Mouse (Mus musculus): ENCODE measurements around the gene Fbxo17. TPM values are rescaled to one million over a fixed set of nuclear protein-coding genes. Genes with fewer than 3 reads are reported as not detected.

Fbxo17 gene
- total and polyA plus RNA-seq, 3 experiments = 0.25 to 0.26 TPM; not detected in 1

DNA sequence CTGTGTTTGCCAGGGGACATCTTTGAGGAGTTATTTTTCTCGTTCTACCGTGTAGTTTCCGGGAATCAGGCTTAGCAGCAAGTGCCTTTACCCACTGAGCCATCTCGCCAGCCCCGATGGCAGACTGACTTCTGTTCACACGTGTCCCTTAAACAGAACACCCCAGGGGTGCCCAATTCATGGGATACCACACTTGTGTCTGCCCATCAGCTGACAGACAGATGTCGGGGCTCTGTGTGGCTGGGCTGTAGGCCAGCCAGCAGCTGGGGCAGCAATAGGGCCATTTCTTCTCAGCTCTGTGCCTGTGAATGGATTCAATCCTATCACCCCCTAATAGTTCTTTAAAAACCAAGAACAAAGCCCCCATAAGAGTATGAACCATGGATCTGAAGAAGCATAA is 58.5 kb downstream of the Fbxo17 start:
- no peaks in the 10 kb centered on the region for H3K79me2 ChIP-seq (replicated peaks; ENCODE audit: control insufficient read depth, extremely low read depth, insufficient read depth, poor library complexity, severe bottlenecking)
- DNase-seq (ENCODE audit: extremely low read depth) = no peak
- no peaks in the 10 kb centered on the region for H3K27me3 ChIP-seq (replicated peaks)
- no peak overlapping the region for H3K4me3 ChIP-seq (replicated peaks in 1 of 3; ENCODE audit: low read depth in 2 of 3, low read length in 2 of 3, poor library complexity in 1 of 3)
- peaks cover 8 to 21% of the 10 kb centered on the region in 2 experiments for H3K4me1 ChIP-seq (ENCODE audit: control insufficient read depth in 1 of 2, insufficient read depth in 2 of 2)
- no peaks in the 10 kb centered on the region for H3K9me3 ChIP-seq (replicated peaks; ENCODE audit: low read length)
- H3K36me3 ChIP-seq (replicated peaks in 1 of 2; ENCODE audit: control insufficient read depth in 1 of 2, insufficient read depth in 1 of 2, low read length in 1 of 2) = peaks cover 40 to 85% of the 10 kb centered on the region in 2 experiments
- H3K27ac ChIP-seq (ENCODE audit: insufficient read depth, low read depth) = no peak overlapping the region
- dilution Hi-C loops (cut with MboI; ENCODE audit: extremely low pct_ligation_motif_present, extremely low pct_unique_long_range_greater_than_20kb, low sequenced_read_pairs) = no loop called here
- TF ChIP-seq MAFK (IDR thresholded peaks at IDR 0.05; ENCODE audit: insufficient replicate concordance, low read length) = no peak
- TF ChIP-seq UBTF (IDR thresholded peaks at IDR 0.05; ENCODE audit: low read depth, low read length) = no peak
- TF ChIP-seq MAX (IDR thresholded peaks at IDR 0.05; ENCODE audit: low read length) = no peak
- TF ChIP-seq PAX5 (IDR thresholded peaks at IDR 0.05; ENCODE audit: low read length) = no peak
- no peak for TF ChIP-seq SIN3A (IDR thresholded peaks at IDR 0.05; ENCODE audit: low read length)
- no peak for TF ChIP-seq ELF1 (IDR thresholded peaks at IDR 0.05; ENCODE audit: low read depth, low read length)
- TF ChIP-seq MYC (IDR thresholded peaks at IDR 0.05; ENCODE audit: low read depth, low read length) = no peak
- no peak overlapping the region for H3K9ac ChIP-seq (ENCODE audit: insufficient read depth, low read depth)
- in situ Hi-C loops (cut with MboI; ENCODE audit: low pct_ligation_motif_present, low pct_unique_long_range_greater_than_20kb, low sequenced_read_pairs) = loop anchor here (25.0 kb wide), 1 partner anchor 262 kb away; no protein-coding TSS in a partner anchor
- no peak overlapping the region for H3K4me2 ChIP-seq (ENCODE audit: insufficient read depth, low read depth, poor library complexity, severe bottlenecking)

GRCm38 (mm10) chr7:28778825-28779224 is 62.2 kb downstream of the Fbxo17 start:
- Histone ChIP-seq H3K27ac (ENCODE audit: insufficient read depth, low read depth) (peak overlapping the region; percentile 35), H3K4me2 (ENCODE audit: insufficient read depth, low read depth, poor library complexity, severe bottlenecking) (no peak overlapping the region), H3K9ac (ENCODE audit: insufficient read depth, low read depth) (no peak overlapping the region), H3K4me3 (replicated peaks in 1 of 3; ENCODE audit: low read depth in 2 of 3, low read length in 2 of 3, poor library complexity in 1 of 3) (no peak overlapping the region), H3K4me1 (ENCODE audit: control insufficient read depth in 1 of 2, insufficient read depth in 2 of 2) (peaks cover 32 to 52% of the 10 kb centered on the region in 2 experiments), H3K79me2 (replicated peaks; ENCODE audit: control insufficient read depth, extremely low read depth, insufficient read depth, poor library complexity, severe bottlenecking) (no peaks in the 10 kb centered on the region), H3K36me3 (replicated peaks in 1 of 2; ENCODE audit: control insufficient read depth in 1 of 2, insufficient read depth in 1 of 2, low read length in 1 of 2) (peaks cover 38 to 71% of the 10 kb centered on the region in 2 experiments), H3K9me3 (replicated peaks; ENCODE audit: low read length) (no peaks in the 10 kb centered on the region), H3K27me3 (replicated peaks) (no peaks in the 10 kb centered on the region)
- no peak for TF ChIP-seq CHD2 (IDR thresholded peaks at IDR 0.05; ENCODE audit: low read length)
- TF ChIP-seq IRF4 (IDR thresholded peaks at IDR 0.05; ENCODE audit: low read depth, low read length) = no peak
- no peak for TF ChIP-seq MYC (IDR thresholded peaks at IDR 0.05; ENCODE audit: low read depth, low read length)
- no peak for TF ChIP-seq ELF1 (IDR thresholded peaks at IDR 0.05; ENCODE audit: low read depth, low read length)
- no peak for TF ChIP-seq EP300 (IDR thresholded peaks at IDR 0.05; ENCODE audit: low read length)
- TF ChIP-seq MXI1 (IDR thresholded peaks at IDR 0.05; ENCODE audit: low read depth, low read length) = no peak
- TF ChIP-seq CTCF (conservative IDR thresholded peaks at IDR 0.05 in 1 of 2, IDR thresholded peaks at IDR 0.05 in 1 of 2; ENCODE audit: low read depth in 2 of 2, low read length in 2 of 2) = no peak
- TF ChIP-seq TCF12 (IDR thresholded peaks at IDR 0.05; ENCODE audit: low read depth, low read length) = no peak
- no peak for TF ChIP-seq KAT2A (IDR thresholded peaks at IDR 0.05; ENCODE audit: insufficient replicate concordance, low read length)
- TF ChIP-seq POLR2AphosphoS2 (IDR thresholded peaks at IDR 0.05; ENCODE audit: low read depth, low read length) = no peak
- DNase-seq (ENCODE audit: extremely low read depth) = no peak
- in situ Hi-C loops (cut with MboI; ENCODE audit: low pct_ligation_motif_present, low pct_unique_long_range_greater_than_20kb, low sequenced_read_pairs) (loop anchor here (25.0 kb wide), 1 partner anchor 258 kb away; no protein-coding TSS in a partner anchor), dilution Hi-C loops (cut with MboI; ENCODE audit: extremely low pct_ligation_motif_present, extremely low pct_unique_long_range_greater_than_20kb, low sequenced_read_pairs) (no loop called here)
